Mouse (Mus musculus) heart, embryonic 10.5 days (tissue): ENCODE data around the gene Hmga1b. TPM values are rescaled to one million over a fixed set of nuclear protein-coding genes. Genes with fewer than 3 reads are reported as not detected.

Experiments used
- DNase-seq: peaks from one replicate; pipeline ENCODE4 v3.0.0-alpha.2; 2017; ENCODE audit warnings: low spot score
- H3K27ac ChIP-seq: fragments of 300-500 bp; sonication (generic); 2 replicates; pipeline ENCODE4 v1.5.1; 2016; ENCODE audit warnings: mild to moderate bottlenecking
- H3K27me3 ChIP-seq: fragments of 300-500 bp; sonication (generic); 2 replicates; pipeline ENCODE4 v1.6.1; 2016; ENCODE audit warnings: mild to moderate bottlenecking; ENCODE audit not compliant: poor library complexity, insufficient read depth, severe bottlenecking
- H3K36me3 ChIP-seq: fragments of 300-500 bp; sonication (generic); 2 replicates; pipeline ENCODE4 v1.6.1; 2016; ENCODE audit warnings: mild to moderate bottlenecking, moderate library complexity
- H3K4me1 ChIP-seq: fragments of 300-500 bp; sonication (generic); 2 replicates; pipeline ENCODE4 v1.6.1; 2016; ENCODE audit warnings: mild to moderate bottlenecking
- H3K4me3 ChIP-seq: fragments of 300-500 bp; sonication (generic); 2 replicates; pipeline ENCODE4 v1.5.1; 2016; ENCODE audit warnings: mild to moderate bottlenecking, moderate library complexity
- H3K9me3 ChIP-seq: fragments of 300-500 bp; sonication (generic); 2 replicates; pipeline ENCODE4 v1.6.1; 2016; ENCODE audit warnings: mild to moderate bottlenecking, moderate library complexity
- WGBS: fragments of 180-500 bp; shearing (Covaris S2); methylation state at CpG from one replicate; pipeline ENCODE4 v1.1.7; 2016; 5-methylcytosine and 5-hydroxymethylcytosine counted together
- polyA plus RNA-seq: library from polyadenylated mRNA; unstranded; fragments of >200 nt; fragmentation: Nextera tagmentation; extraction: Ambion mirVana; gene quantifications from 2 replicates; pipeline ENCODE4 v1.2.1, GENCODE M21; 2016

The Hmga1b gene
- polyA plus RNA-seq, 1 experiment from 2014 or later, result 7.7 TPM

DNA sequence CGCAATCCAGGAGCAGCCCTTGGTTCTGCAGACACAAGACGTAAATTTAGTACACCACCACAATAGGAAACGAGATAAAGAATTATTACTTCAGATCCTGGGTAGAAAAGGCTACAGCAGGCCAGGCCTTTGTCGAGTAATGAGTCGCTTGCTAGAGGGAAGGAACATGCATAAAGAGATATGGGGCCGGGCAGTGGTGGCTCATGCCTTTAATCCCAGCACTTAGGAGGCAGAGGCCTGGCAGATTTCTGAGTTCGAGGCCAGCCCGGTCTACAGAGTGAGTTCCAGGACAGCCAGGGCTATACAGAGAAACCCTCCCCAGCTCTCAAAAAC, 34.0 kb downstream of the Hmga1b start:
- no peaks in the 10 kb centered on the region for H3K27me3 ChIP-seq
- no peak for DNase-seq
- peaks cover 24% of the 10 kb centered on the region for H3K4me1 ChIP-seq
- no peaks in the 10 kb centered on the region for H3K9me3 ChIP-seq
- H3K4me3 ChIP-seq, result peak overlapping the region; percentile 80
- H3K27ac ChIP-seq, result peak overlapping the region; percentile 91
- H3K36me3 ChIP-seq, result peaks cover 33% of the 10 kb centered on the region
- 27% methylated on average over 8 of the region's 8 CpGs for WGBS

- no peaks in the 10 kb centered on the region for H3K27me3 ChIP-seq
- WGBS, result 75% methylated on average over 3 of the region's 3 CpGs
- peaks cover 24% of the 10 kb centered on the region for H3K4me1 ChIP-seq
Measured at GRCm38 (mm10) chr11:120798244-120798643, 35.6 kb downstream of the Hmga1b start.

DNA sequence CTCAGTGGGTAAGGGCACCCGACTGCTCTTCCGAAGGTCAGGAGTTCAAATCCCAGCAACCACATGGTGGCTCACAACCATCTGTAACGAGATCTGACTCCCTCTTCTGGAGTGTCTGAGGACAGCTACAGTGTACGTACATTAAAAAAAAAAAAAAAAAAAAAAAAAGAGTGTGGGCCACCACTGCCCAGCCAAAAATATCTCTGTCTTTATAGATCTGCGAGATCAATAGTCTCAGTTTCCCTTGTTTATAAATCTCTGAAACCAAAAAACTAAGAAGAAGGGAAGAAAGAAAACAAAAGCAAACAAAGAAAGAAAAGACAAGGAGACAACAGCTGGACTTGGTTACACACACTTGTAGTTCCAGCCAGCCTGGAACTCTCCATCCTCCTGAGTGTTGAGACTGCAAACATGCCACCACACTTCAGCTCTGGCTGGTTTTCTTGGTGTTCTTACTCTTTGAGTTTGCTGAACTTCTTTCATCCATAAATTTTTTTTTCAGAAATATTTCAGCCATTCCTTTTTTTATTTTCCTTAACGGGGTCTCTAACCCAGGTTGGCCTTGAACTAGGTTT, 36.8 kb downstream of the Hmga1b start:
- WGBS, result 63% methylated on average over 6 of the region's 6 CpGs
- DNase-seq, result no peak
- Histone ChIP-seq H3K27ac (peak overlapping the region; percentile 65; the same call in 1 of the 2 replicates), H3K27me3 (no peaks in the 10 kb centered on the region), H3K9me3 (no peaks in the 10 kb centered on the region), H3K4me1 (peaks cover 24% of the 10 kb centered on the region), H3K36me3 (peaks cover 4% of the 10 kb centered on the region), H3K4me3 (no peak overlapping the region)

More at GRCm38 (mm10) chr11:120798244-120798643, 35.6 kb downstream of the Hmga1b start:
- Histone ChIP-seq H3K9me3 (no peaks in the 10 kb centered on the region), H3K36me3 (peaks cover 16% of the 10 kb centered on the region), H3K27ac (no peak overlapping the region), H3K4me3 (no peak overlapping the region)
- DNase-seq, result no peak

GRCm38 (mm10) chr11:120800061-120800904, 37.7 kb downstream of the Hmga1b start:
- Histone ChIP-seq H3K27ac (peak overlapping the region; percentile 65), H3K4me3 (peak overlapping the region; percentile 19; the same call in 1 of the 2 replicates), H3K27me3 (no peaks in the 10 kb centered on the region), H3K36me3 (peaks cover 2% of the 10 kb centered on the region; the same call in 1 of the 2 replicates), H3K9me3 (no peaks in the 10 kb centered on the region), H3K4me1 (peaks cover 17% of the 10 kb centered on the region)
- WGBS, result 11% methylated on average over 10 of the region's 10 CpGs
- DNase-seq, result peak; percentile 91

DNA sequence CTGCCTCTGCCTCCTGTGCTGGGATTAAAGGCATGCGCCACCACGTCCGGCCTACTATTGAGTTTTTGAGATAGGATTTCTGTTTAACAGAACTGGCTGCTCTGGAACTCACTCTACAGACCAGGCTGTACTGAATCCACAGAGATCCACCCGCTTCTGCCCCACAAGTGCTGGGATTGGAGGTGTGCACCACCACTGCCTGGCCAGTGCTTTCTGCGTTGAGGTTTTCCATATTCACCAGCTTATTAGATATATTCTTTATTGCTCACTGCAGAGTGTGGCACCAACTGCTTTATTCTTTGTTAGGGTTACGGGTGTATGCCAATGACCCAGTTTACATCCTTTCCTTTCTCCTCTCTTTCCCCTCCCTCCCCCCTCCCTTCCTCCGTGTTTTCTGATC, 41.7 kb downstream of the Hmga1b start:
- Histone ChIP-seq H3K4me3 (no peak overlapping the region), H3K27me3 (no peaks in the 10 kb centered on the region), H3K36me3 (peaks cover 42% of the 10 kb centered on the region), H3K4me1 (peaks cover 8% of the 10 kb centered on the region), H3K9me3 (no peaks in the 10 kb centered on the region), H3K27ac (no peak overlapping the region)
- WGBS, result 81% methylated on average over 7 of the region's 7 CpGs
- no peak for DNase-seq

- Histone ChIP-seq H3K4me1 (peaks cover 8% of the 10 kb centered on the region), H3K36me3 (peaks cover 47% of the 10 kb centered on the region)
- WGBS, result 63% methylated on average over 4 of the region's 4 CpGs
Measured at GRCm38 (mm10) chr11:120804769-120805168, 42.2 kb downstream of the Hmga1b start.

DNA sequence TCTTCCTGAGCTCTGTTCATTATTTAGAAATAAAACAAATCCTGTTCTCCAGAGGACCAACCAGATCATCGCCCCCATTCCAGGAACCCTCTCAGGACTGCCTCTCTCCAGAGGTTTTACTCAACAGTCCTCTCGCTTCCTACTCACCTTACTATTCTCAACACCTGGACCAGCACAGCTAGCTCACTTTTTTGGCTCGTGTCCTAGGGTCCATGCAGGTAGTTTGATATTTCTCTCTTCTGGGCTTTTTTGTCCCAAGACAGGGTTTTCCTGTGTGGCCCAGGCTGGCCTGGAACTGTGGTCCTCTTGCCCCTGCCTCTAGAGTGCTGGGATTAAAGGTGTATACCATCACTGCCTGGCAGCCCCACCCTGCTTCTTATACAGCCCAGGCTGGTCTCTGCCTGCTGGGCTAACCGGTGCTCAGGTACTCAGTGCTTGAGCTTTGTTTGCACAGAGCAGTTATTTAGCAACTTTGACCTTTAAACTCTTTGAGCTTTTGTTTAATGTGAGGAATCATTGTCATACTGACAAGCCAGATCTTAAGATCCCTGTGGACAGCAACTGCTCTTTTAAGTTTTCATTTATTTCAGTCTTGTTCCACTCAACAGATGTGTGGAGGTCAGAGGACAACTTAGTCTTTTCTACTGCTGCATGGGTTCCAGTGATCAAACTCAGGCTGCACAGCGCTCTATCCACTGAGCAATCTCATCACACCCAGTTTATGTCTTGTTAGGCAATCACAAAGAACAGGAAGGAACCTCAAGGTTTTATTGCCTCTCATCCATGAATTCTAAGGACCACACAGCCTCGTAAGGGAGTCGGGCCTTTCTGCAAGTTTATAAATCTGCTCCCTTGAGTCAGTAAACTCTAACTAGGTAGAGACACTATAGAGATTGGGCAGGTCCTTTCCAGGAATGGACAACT, 43.0 kb downstream of the Hmga1b start:
- Histone ChIP-seq H3K27ac (no peak overlapping the region), H3K27me3 (no peaks in the 10 kb centered on the region), H3K36me3 (peaks cover 55% of the 10 kb centered on the region), H3K9me3 (no peaks in the 10 kb centered on the region), H3K4me3 (no peak overlapping the region), H3K4me1 (peaks cover 1% of the 10 kb centered on the region)
- WGBS, result 91% methylated on average over 7 of the region's 7 CpGs
- no peak for DNase-seq

More at GRCm38 (mm10) chr11:120804769-120805168, 42.2 kb downstream of the Hmga1b start:
- no peak overlapping the region for H3K4me3 ChIP-seq
- no peaks in the 10 kb centered on the region for H3K27me3 ChIP-seq
- no peaks in the 10 kb centered on the region for H3K9me3 ChIP-seq
- H3K27ac ChIP-seq, result no peak overlapping the region
- no peak for DNase-seq

- 87% methylated on average over 12 of the region's 12 CpGs for WGBS
- Histone ChIP-seq H3K9me3 (no peaks in the 10 kb centered on the region), H3K4me3 (no peak overlapping the region), H3K4me1 (no peaks in the 10 kb centered on the region), H3K36me3 (peaks cover 79% of the 10 kb centered on the region), H3K27me3 (no peaks in the 10 kb centered on the region), H3K27ac (no peak overlapping the region)
- DNase-seq, result no peak
Measured at GRCm38 (mm10) chr11:120808010-120808409, 45.4 kb downstream of the Hmga1b start.

- H3K4me1 ChIP-seq, result no peaks in the 10 kb centered on the region
- no peak for DNase-seq
- H3K27me3 ChIP-seq, result no peaks in the 10 kb centered on the region
- no peak overlapping the region for H3K27ac ChIP-seq
- no peaks in the 10 kb centered on the region for H3K9me3 ChIP-seq
- no peak overlapping the region for H3K4me3 ChIP-seq
- H3K36me3 ChIP-seq, result peaks cover 100% of the 10 kb centered on the region
- WGBS, result 95% methylated on average over 16 of the region's 16 CpGs
Measured at GRCm38 (mm10) chr11:120812068-120812467, 49.5 kb downstream of the Hmga1b start.

Other genes starting within 250 kb of the Hmga1b start
- gene Gcgr, start 232.1 kb upstream of the Hmga1b start, polyA plus RNA-seq, result 0.26 and 2.2 TPM in 2 replicates
- gene Mcrip1, start 213.1 kb upstream of the Hmga1b start, polyA plus RNA-seq, result 153 and 186 TPM in 2 replicates
- gene Ppp1r27, start 211.7 kb upstream of the Hmga1b start, polyA plus RNA-seq, result not detected in 2 replicates
- gene P4hb, start 189.5 kb upstream of the Hmga1b start, polyA plus RNA-seq, result 550 and 670 TPM in 2 replicates
- gene Arhgdia, start 181.2 kb upstream of the Hmga1b start, polyA plus RNA-seq, result 587 and 673 TPM in 2 replicates
- gene Alyref, start 164.4 kb upstream of the Hmga1b start, polyA plus RNA-seq, result 365 and 444 TPM in 2 replicates
- gene Anapc11, start 164.4 kb upstream of the Hmga1b start, polyA plus RNA-seq, result 186 and 201 TPM in 2 replicates
- 4.8 and 7.0 TPM in 2 replicates for gene Npb, start 154.3 kb upstream of the Hmga1b start, polyA plus RNA-seq
- gene Pcyt2, start 144.9 kb upstream of the Hmga1b start, polyA plus RNA-seq, result 119 and 130 TPM in 2 replicates
- gene Sirt7, start 137.6 kb upstream of the Hmga1b start, polyA plus RNA-seq, result 25.6 and 29.5 TPM in 2 replicates
- 22.7 and 28.2 TPM in 2 replicates for gene Mafg, start 129.2 kb upstream of the Hmga1b start, polyA plus RNA-seq
- 28.5 and 29.9 TPM in 2 replicates for gene Pycr1, start 119.0 kb upstream of the Hmga1b start, polyA plus RNA-seq
- gene Myadml2, start 114.6 kb upstream of the Hmga1b start, polyA plus RNA-seq, result 6.7 and 9.3 TPM in 2 replicates
- gene Notum, start 101.6 kb upstream of the Hmga1b start, polyA plus RNA-seq, result 1.6 and 5.8 TPM in 2 replicates
- gene Aspscr1, start 89.8 kb upstream of the Hmga1b start, polyA plus RNA-seq, result 127 and 134 TPM in 2 replicates
- 124 and 136 TPM in 2 replicates for gene Cenpx, start 49.1 kb upstream of the Hmga1b start, polyA plus RNA-seq
- gene Lrrc45, start 48.9 kb upstream of the Hmga1b start, polyA plus RNA-seq, result 31.7 and 43.6 TPM in 2 replicates
- gene Rac3, start 41.3 kb upstream of the Hmga1b start, polyA plus RNA-seq, result 6.9 and 13.8 TPM in 2 replicates
- 8.8 and 10.6 TPM in 2 replicates for gene Dcxr, start 35.5 kb upstream of the Hmga1b start, polyA plus RNA-seq
- gene Cbr2, start 30.7 kb upstream of the Hmga1b start, polyA plus RNA-seq, result 1.1 and 1.3 TPM in 2 replicates
- 28.4 and 30.4 TPM in 2 replicates for gene Rfng, start 21.4 kb downstream of the Hmga1b start, polyA plus RNA-seq
- 184 and 208 TPM in 2 replicates for gene Gps1, start 21.5 kb downstream of the Hmga1b start, polyA plus RNA-seq
- 70.5 and 88.8 TPM in 2 replicates for gene Dus1l, start 33.6 kb downstream of the Hmga1b start, polyA plus RNA-seq
- 55.2 and 74.9 TPM in 2 replicates for gene Fasn, start 61.8 kb downstream of the Hmga1b start, polyA plus RNA-seq
- gene Ccdc57, start 170.1 kb downstream of the Hmga1b start, polyA plus RNA-seq, result 6.0 and 6.5 TPM in 2 replicates
- 416 and 440 TPM in 2 replicates for gene Slc16a3, start 185.7 kb downstream of the Hmga1b start, polyA plus RNA-seq
- gene Csnk1d, start 228.5 kb downstream of the Hmga1b start, polyA plus RNA-seq, result 85.2 and 99.8 TPM in 2 replicates